Mouse (Mus musculus) MEL (cell line): ENCODE results near the gene Eif4g1.
A peak's percentile ranks its signal among the peaks of the same experiment; 100 is the strongest.

Source experiments
- CHD2 ChIP-seq: IDR thresholded peaks from 2 replicates; pipeline ENCODE4 v1.6.1; 2011; ENCODE audit warnings: low read length, improper control_type of control experiment
- CTCF ChIP-seq, 3 experiments: IDR thresholded peaks in 2 of 3; conservative IDR thresholded peaks in 1 of 3; 2 replicates each; pipeline ENCODE4 v1.5.1; 2011 to 2012; ENCODE audit warnings: low read length in 3 of 3, low read depth in 2 of 3, mild to moderate bottlenecking in 2 of 3, improper control_type of control experiment in 1 of 3, inconsistent platforms in 1 of 3, mixed read lengths in 1 of 3, moderate library complexity in 1 of 3; ENCODE audit not compliant: control insufficient read depth in 1 of 3, insufficient read depth in 1 of 3, poor library complexity in 1 of 3, severe bottlenecking in 1 of 3
- EP300 ChIP-seq, 2 experiments: IDR thresholded peaks; 2 replicates each; pipeline ENCODE4 v1.6.1; 2011; ENCODE audit warnings: improper control_type of control experiment in 2 of 2, low read length in 2 of 2, low read depth in 1 of 2, mild to moderate bottlenecking in 1 of 2
- MEF2A ChIP-seq: IDR thresholded peaks from 2 replicates; pipeline ENCODE4 v1.6.1; 2014; ENCODE audit warnings: low read depth, mild to moderate bottlenecking, inconsistent platforms, low read length, improper control_type of control experiment; ENCODE audit not compliant: poor library complexity, insufficient replicate concordance, severe bottlenecking; ENCODE audit errors: extremely low read depth
- POLR2A ChIP-seq, 2 experiments: IDR thresholded peaks; 2 replicates each; pipeline ENCODE4 v1.6.1; 2011 to 2012; ENCODE audit warnings: low read length in 2 of 2, mild to moderate bottlenecking in 2 of 2, control low read depth in 1 of 2, improper control_type of control experiment in 1 of 2, low read depth in 1 of 2, moderate library complexity in 1 of 2; ENCODE audit not compliant: control insufficient read depth in 1 of 2, insufficient read depth in 1 of 2, poor library complexity in 1 of 2
- RAD21 ChIP-seq: IDR thresholded peaks from 2 replicates; pipeline ENCODE4 v1.6.1; 2011; ENCODE audit warnings: mild to moderate bottlenecking, low read depth, low read length, improper control_type of control experiment
- USF1 ChIP-seq: IDR thresholded peaks from 2 replicates; pipeline ENCODE4 v1.6.1; 2014; ENCODE audit warnings: low read depth, mild to moderate bottlenecking, inconsistent platforms, low read length, improper control_type of control experiment, moderate library complexity
- ZKSCAN1 ChIP-seq: IDR thresholded peaks from 2 replicates; pipeline ENCODE4 v1.6.1; 2012; ENCODE audit warnings: low read depth, mild to moderate bottlenecking, inconsistent platforms, low read length, improper control_type of control experiment, moderate library complexity

DNA sequence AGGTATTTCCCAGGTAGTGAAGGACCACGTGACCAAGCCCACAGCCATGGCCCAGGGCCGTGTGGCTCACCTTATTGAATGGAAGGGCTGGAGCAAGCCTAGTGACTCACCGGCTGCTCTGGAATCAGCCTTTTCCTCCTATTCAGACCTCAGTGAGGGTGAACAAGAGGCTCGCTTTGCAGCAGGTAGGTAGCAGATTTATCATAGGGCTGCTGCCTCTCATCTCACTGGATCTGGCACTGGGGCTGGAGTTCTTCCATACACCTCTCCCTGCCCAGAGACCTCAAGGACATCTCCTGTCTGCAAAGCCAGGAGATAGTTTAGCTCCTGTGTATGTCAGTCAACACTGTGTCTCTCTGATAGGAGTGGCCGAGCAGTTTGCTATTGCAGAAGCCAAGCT is 31.2 kb downstream of the Eif4g1 start:
- TF ChIP-seq CTCF (IDR thresholded peaks at IDR 0.05 in 2 of 3, conservative IDR thresholded peaks at IDR 0.05 in 1 of 3; ENCODE audit: control insufficient read depth in 1 of 3, insufficient read depth in 1 of 3, low read depth in 2 of 3, low read length in 3 of 3, poor library complexity in 1 of 3, severe bottlenecking in 1 of 3) (no peak), EP300 (IDR thresholded peaks at IDR 0.05; ENCODE audit: low read depth in 1 of 2, low read length in 2 of 2) (no peak), ZKSCAN1 (no peak), RAD21 (no peak), CHD2 (no peak), USF1 (peak; percentile 48), MEF2A (no peak), POLR2A (IDR thresholded peaks at IDR 0.05; ENCODE audit: control insufficient read depth in 1 of 2, insufficient read depth in 1 of 2, low read depth in 1 of 2, low read length in 2 of 2, poor library complexity in 1 of 2) (no peak)
